Mouse (Mus musculus) limb, embryonic 14.5 days (tissue): Measurements from ENCODE around the gene Tnfrsf25. TPM values are rescaled to one million over a fixed set of nuclear protein-coding genes. Genes with fewer than 3 reads are reported as not detected.

Experiments used
- ATAC-seq: fragments of 200-750 bp; cut with Nextera tagmentation; 2 replicates; pipeline ENCODE4 v1.8.0; 2017; ENCODE audit warnings: low read depth, moderate number of reproducible peaks, moderate TSS enrichment; ENCODE audit not compliant: low FRiP score
- DNase-seq: peaks from one replicate; pipeline ENCODE4 v3.0.0-alpha.2; 2015; ENCODE audit warnings: low spot score
- H3K27ac ChIP-seq: fragments of 300-500 bp; sonication (generic); replicated peaks from 2 replicates; pipeline ENCODE4 v1.5.1; 2014; ENCODE audit warnings: low read depth, mild to moderate bottlenecking, low read length, moderate library complexity, mixed read lengths
- H3K27me3 ChIP-seq: fragments of 300-500 bp; sonication (generic); 2 replicates; pipeline ENCODE4 v1.6.1; 2014; ENCODE audit warnings: low read length, mixed read lengths; ENCODE audit not compliant: control insufficient read depth, insufficient read depth
- H3K36me3 ChIP-seq: fragments of 300-500 bp; sonication (generic); 2 replicates; pipeline ENCODE4 v1.6.1; 2014; ENCODE audit warnings: mild to moderate bottlenecking, low read length, moderate library complexity, mixed read lengths; ENCODE audit not compliant: control insufficient read depth, insufficient read depth
- H3K4me1 ChIP-seq: fragments of 300-500 bp; sonication (generic); 2 replicates; pipeline ENCODE4 v1.6.1; 2014; ENCODE audit warnings: antibody characterized with exemption, low read length, mixed read lengths; ENCODE audit not compliant: control insufficient read depth, insufficient read depth
- H3K4me2 ChIP-seq: fragments of 300-500 bp; sonication (generic); replicated peaks from 2 replicates; pipeline ENCODE4 v1.6.1; 2014; ENCODE audit warnings: low read depth, mild to moderate bottlenecking, low read length, moderate library complexity; ENCODE audit not compliant: severe bottlenecking
- H3K4me3 ChIP-seq: fragments of 300-500 bp; sonication (generic); replicated peaks from 2 replicates; pipeline ENCODE4 v1.5.1; 2014; ENCODE audit warnings: low read length
- H3K9ac ChIP-seq: fragments of 300-500 bp; sonication (generic); 2 replicates; pipeline ENCODE4 v1.6.1; 2014; ENCODE audit warnings: mild to moderate bottlenecking, low read depth, low read length, moderate library complexity; ENCODE audit not compliant: severe bottlenecking
- H3K9me3 ChIP-seq: fragments of 300-500 bp; sonication (generic); 2 replicates; pipeline ENCODE4 v1.6.1; 2016; ENCODE audit warnings: low read length; ENCODE audit not compliant: control insufficient read depth
- POLR2A ChIP-seq: fragments of 200-500 bp; IDR thresholded peaks from 2 replicates; pipeline ENCODE4 v1.8.0; 2012; ENCODE audit warnings: inconsistent platforms, mild to moderate bottlenecking, moderate library complexity, borderline replicate concordance; ENCODE audit not compliant: insufficient read depth, insufficient read length; ENCODE audit errors: extremely low read depth
- WGBS: fragments of 180-500 bp; shearing (Covaris S2); extraction: QIAGEN DNeasy Blood & Tissue Kit; methylation state at CpG from one replicate; pipeline ENCODE4 v1.1.7; 2014; 5-methylcytosine and 5-hydroxymethylcytosine counted together
- polyA plus RNA-seq, 2 experiments: library from polyadenylated mRNA; depleted of rRNA in 1 of 2; stranded (reverse) in 1 of 2; unstranded in 1 of 2; fragments of >200 nt; fragmentation: Nextera tagmentation in 1 of 2; extraction: Ambion mirVana in 1 of 2; gene quantifications; 2 replicates each; pipeline versions ENCODE4 v1.2.1 to v1.2.3; 2012 to 2014

The Tnfrsf25 gene
- polyA plus RNA-seq, 2 experiments, result 1.0 to 6.0 TPM

GRCm38 (mm10) chr4:152151966-152152544 is 36.3 kb downstream of the Tnfrsf25 start, which contains the start of gene Espn:
Espn (minus strand) TSS chr4:152152371.
- H3K27me3 ChIP-seq, result peaks cover 56% of the 10 kb centered on the region
- TF ChIP-seq POLR2A, result no peak
- under 1% methylated on average over 50 of the region's 57 CpGs for WGBS

GRCm38 (mm10) chr4:152153771-152154177 is 38.0 kb downstream of the Tnfrsf25 start:
- ATAC-seq (0 out of 2 replicates have a peak, but pooled peaks have one; percentile 10), DNase-seq (peak; percentile 75)
- H3K4me3 ChIP-seq, result peak overlapping the region; percentile 13; the same call in 1 of the 2 replicates
- no peak overlapping the region for H3K9ac ChIP-seq
- H3K4me2 ChIP-seq, result peak overlapping the region; percentile 43
- no peak overlapping the region for H3K27ac ChIP-seq
- TF ChIP-seq POLR2A, result no peak
- H3K4me1 ChIP-seq, result peaks cover 7% of the 10 kb centered on the region
- H3K36me3 ChIP-seq, result no peaks in the 10 kb centered on the region
- 2% methylated on average over 23 of the region's 23 CpGs for WGBS
- no peaks in the 10 kb centered on the region for H3K9me3 ChIP-seq
- peaks cover 73% of the 10 kb centered on the region for H3K27me3 ChIP-seq

More at GRCm38 (mm10) chr4:152151966-152152544, 36.3 kb downstream of the Tnfrsf25 start, which contains the start of gene Espn:
- Histone ChIP-seq H3K4me3 (peak within 1 kb of the TSS; percentile 39), H3K9me3 (no peaks in the 10 kb centered on the region), H3K36me3 (no peaks in the 10 kb centered on the region), H3K9ac (0 out of 2 replicates have a peak within 1 kb of the TSS, but pooled peaks have one; percentile 34), H3K4me2 (peak within 1 kb of the TSS; percentile 57), H3K4me1 (peaks cover 4% of the 10 kb centered on the region; the same call in 1 of the 2 replicates), H3K27ac (no peak within 1 kb of the TSS)
- ATAC-seq (peak; percentile 75), DNase-seq (peak; percentile 50)

- H3K9me3 ChIP-seq, result no peaks in the 10 kb centered on the region
- ATAC-seq (no peak), DNase-seq (no peak)
- peaks cover 83% of the 10 kb centered on the region for H3K27me3 ChIP-seq
- WGBS, result 67% methylated on average over 4 of the region's 4 CpGs
- no peaks in the 10 kb centered on the region for H3K36me3 ChIP-seq
- no peak overlapping the region for H3K4me3 ChIP-seq
- no peak overlapping the region for H3K27ac ChIP-seq
- H3K9ac ChIP-seq, result no peak overlapping the region
- TF ChIP-seq POLR2A, result no peak
- no peak overlapping the region for H3K4me2 ChIP-seq
- H3K4me1 ChIP-seq, result peaks cover 12% of the 10 kb centered on the region
Observed at GRCm38 (mm10) chr4:152155019-152155418, 39.3 kb downstream of the Tnfrsf25 start.

GRCm38 (mm10) chr4:152157779-152158584 is 42.2 kb downstream of the Tnfrsf25 start:
- Histone ChIP-seq H3K9me3 (no peaks in the 10 kb centered on the region), H3K4me2 (peak overlapping the region; percentile 28; the same call in 1 of the 2 replicates), H3K9ac (no peak overlapping the region), H3K4me1 (peaks cover 12% of the 10 kb centered on the region), H3K27ac (no peak overlapping the region), H3K27me3 (peaks cover 76% of the 10 kb centered on the region), H3K4me3 (peak overlapping the region; percentile 15; the same call in 1 of the 2 replicates), H3K36me3 (no peaks in the 10 kb centered on the region)
- DNase-seq, result no peak
- TF ChIP-seq POLR2A, result no peak
- WGBS, result 14% methylated on average over 21 of the region's 21 CpGs
- no peak for ATAC-seq

- Histone ChIP-seq H3K9ac (no peak within 1 kb of the TSS), H3K4me2 (peak within 1 kb of the TSS; percentile 28; the same call in 1 of the 2 replicates), H3K27me3 (peaks cover 68% of the 10 kb centered on the region), H3K4me3 (peak within 1 kb of the TSS; percentile 15; the same call in 1 of the 2 replicates), H3K36me3 (no peaks in the 10 kb centered on the region), H3K9me3 (no peaks in the 10 kb centered on the region), H3K4me1 (peaks cover 8% of the 10 kb centered on the region; the same call in 1 of the 2 replicates), H3K27ac (no peak within 1 kb of the TSS)
- 4% methylated on average over 34 of the region's 35 CpGs for WGBS
- no peak for TF ChIP-seq POLR2A
- ATAC-seq (no peak), DNase-seq (no peak)
Observed at GRCm38 (mm10) chr4:152158585-152159284, 43.0 kb downstream of the Tnfrsf25 start, which contains the start of gene Hes2. Hes2 (plus strand) TSS chr4:152158867.
